Mouse (Mus musculus): Measurements from ENCODE around the gene Ube2c. TPM values are rescaled to one million over a fixed set of nuclear protein-coding genes. Genes with fewer than 3 reads are reported as not detected.

Ube2c gene
- polyA plus RNA-seq, 1 experiment: 57.7 TPM

DNA sequence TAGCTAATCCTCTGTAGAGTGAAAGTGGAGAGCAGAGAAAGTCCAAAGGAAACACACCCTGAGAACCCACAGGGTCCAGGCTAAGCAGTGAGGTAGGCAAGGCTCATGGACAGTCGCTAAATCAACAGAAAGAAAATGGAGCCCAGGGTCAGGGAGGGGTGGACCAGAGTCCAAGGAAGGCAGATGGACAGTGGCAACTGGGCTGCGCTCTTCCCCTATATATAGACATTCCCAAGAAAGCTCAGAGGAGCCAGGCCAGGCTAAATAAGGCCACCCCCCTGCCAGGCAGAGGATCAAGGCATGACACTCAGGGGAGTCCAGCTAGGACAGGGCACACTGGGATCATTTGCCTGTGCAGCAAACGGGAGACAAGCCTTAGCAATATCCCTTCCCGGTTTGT is 12.2 kb downstream of the Ube2c start:
- Histone ChIP-seq H3K36me3 (ENCODE audit: control insufficient read depth, insufficient read depth, low read length) (no peaks in the 10 kb centered on the region), H3K27ac (ENCODE audit: control insufficient read depth, insufficient read depth, low read depth, low read length) (no peak overlapping the region), H3K27me3 (ENCODE audit: control insufficient read depth, insufficient read depth, low read length) (no peaks in the 10 kb centered on the region), H3K4me1 (ENCODE audit: control insufficient read depth, insufficient read depth, low read length) (peaks cover 20% of the 10 kb centered on the region), H3K4me3 (ENCODE audit: control insufficient read depth, low read depth, low read length) (no peak overlapping the region)
- TF ChIP-seq CTCF (IDR thresholded peaks at IDR 0.05; ENCODE audit: control insufficient read depth, insufficient read depth, insufficient replicate concordance, low read depth, low read length): no peak
- no peak for TF ChIP-seq POLR2A (IDR thresholded peaks at IDR 0.05; ENCODE audit: control insufficient read depth, low read depth, low read length)

DNA sequence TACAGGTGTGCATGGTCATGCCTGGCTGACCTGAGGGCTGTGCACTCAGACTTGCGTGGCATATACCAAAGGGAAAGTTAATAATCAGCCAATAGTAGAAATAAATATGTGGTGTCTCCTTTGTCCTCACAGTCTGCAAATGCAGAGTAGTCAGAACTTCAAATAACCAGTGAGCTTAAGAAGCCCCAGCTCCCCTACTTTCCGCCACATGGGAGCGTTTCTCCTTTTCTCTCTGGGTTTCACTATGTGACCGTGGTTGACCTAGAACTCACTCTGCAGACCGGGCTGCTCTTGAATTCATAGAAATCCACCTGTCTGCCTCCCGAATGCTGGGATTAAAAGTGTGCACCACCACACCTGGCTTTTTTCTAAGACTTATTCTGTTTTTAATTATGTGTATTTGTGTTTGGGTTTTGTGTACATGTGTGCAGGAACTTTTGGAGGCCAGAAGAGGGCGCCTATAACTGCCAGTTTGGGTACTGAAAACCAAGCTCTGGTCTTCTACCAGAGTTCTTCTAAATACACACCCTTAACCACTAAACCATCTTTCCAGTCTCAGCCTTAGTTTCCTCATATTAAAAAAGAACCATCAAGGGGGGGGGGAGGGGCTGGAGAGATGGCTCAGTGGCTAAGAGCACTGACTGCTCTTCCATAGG is 14.4 kb downstream of the Ube2c start:
- H3K4me3 ChIP-seq (ENCODE audit: control insufficient read depth, low read depth, low read length): no peak overlapping the region
- peaks cover 20% of the 10 kb centered on the region for H3K4me1 ChIP-seq (ENCODE audit: control insufficient read depth, insufficient read depth, low read length)
- no peaks in the 10 kb centered on the region for H3K36me3 ChIP-seq (ENCODE audit: control insufficient read depth, insufficient read depth, low read length)
- no peak overlapping the region for H3K27ac ChIP-seq (ENCODE audit: control insufficient read depth, insufficient read depth, low read depth, low read length)
- no peaks in the 10 kb centered on the region for H3K27me3 ChIP-seq (ENCODE audit: control insufficient read depth, insufficient read depth, low read length)
- TF ChIP-seq CTCF (IDR thresholded peaks at IDR 0.05; ENCODE audit: control insufficient read depth, insufficient read depth, insufficient replicate concordance, low read depth, low read length): no peak
- TF ChIP-seq POLR2A (IDR thresholded peaks at IDR 0.05; ENCODE audit: control insufficient read depth, low read depth, low read length): no peak

DNA sequence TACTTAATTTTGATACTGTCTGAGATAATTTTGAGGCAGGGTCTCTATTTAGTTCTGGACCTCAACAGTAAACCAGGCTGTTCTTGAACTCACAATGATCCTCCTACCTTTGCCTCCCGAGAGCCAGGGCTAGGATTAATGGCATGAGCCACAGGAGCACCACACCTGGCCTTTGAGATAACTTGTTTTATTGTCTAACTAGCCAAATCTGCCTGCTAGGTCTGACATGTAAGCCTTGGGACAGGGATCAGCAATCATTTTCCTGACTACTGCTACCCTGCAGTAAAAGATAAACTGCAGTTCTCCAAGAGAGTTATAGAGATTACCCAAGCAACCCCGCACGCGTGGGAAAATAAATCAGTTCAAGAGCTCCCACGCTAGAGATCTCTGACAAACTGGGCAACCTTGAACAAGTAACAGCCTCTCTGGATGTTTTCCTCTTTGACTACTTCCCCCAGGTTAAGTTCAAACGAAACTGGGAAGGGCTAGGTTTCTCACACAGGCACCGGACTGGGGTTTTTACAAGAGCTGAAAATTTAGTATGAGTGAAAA is 15.2 kb downstream of the Ube2c start:
- peaks cover 20% of the 10 kb centered on the region for H3K4me1 ChIP-seq (ENCODE audit: control insufficient read depth, insufficient read depth, low read length)
- H3K4me3 ChIP-seq (ENCODE audit: control insufficient read depth, low read depth, low read length): peak overlapping the region; percentile 93
- H3K36me3 ChIP-seq (ENCODE audit: control insufficient read depth, insufficient read depth, low read length): no peaks in the 10 kb centered on the region
- TF ChIP-seq POLR2A (IDR thresholded peaks at IDR 0.05; ENCODE audit: control insufficient read depth, low read depth, low read length) (no peak), CTCF (IDR thresholded peaks at IDR 0.05; ENCODE audit: control insufficient read depth, insufficient read depth, insufficient replicate concordance, low read depth, low read length) (no peak)
- H3K27ac ChIP-seq (ENCODE audit: control insufficient read depth, insufficient read depth, low read depth, low read length): peak overlapping the region; percentile 79
- no peaks in the 10 kb centered on the region for H3K27me3 ChIP-seq (ENCODE audit: control insufficient read depth, insufficient read depth, low read length)

DNA sequence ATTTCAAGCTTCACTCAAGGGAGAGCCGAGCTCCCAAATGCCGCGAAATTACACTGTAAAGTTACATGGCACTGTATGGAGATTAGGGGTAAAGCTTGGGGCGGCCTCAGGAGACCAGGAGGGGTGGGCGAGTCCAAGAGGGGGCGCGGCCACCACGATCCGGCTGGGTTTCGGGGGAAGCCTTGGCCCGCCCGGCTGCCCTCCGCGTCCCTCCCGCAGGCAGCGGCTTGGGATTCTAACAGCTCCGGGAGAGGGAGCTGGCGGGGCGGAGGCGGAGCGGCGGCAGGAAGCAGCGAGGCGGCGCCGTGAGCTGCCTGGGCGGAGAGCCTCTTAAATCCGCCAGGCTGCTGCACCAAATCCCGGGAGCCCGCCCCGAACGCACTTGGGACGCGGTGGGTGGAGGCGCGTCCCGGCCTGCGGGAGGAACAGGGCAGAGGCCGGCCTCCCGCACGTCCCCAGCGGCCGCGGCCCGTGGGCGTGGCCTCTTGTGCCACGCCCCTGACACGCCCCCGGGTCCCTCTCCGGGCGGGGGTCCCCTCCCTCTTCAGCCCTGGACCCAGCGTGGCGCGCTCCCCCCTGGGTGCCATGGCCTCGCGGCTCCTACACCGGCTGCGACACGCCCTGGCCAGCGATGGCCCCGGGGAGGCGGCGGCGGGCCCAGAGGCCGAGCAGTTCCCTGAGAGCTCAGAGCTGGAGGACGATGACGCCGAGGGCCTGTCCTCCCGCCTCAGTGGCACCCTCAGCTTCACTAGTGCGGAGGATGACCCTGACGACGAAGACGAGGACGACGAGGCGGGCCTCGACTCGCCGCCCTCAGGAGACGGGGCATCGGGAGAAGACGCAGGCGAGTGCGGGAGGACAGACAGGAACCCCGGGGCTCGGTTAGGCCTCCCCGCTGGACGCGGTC is 16.0 kb downstream of the Ube2c start, which contains the start of gene Snx21:
Snx21 (plus strand) TSS at position 343 of the 907 bp plus-strand sequence.
- TF ChIP-seq CTCF (IDR thresholded peaks at IDR 0.05; ENCODE audit: control insufficient read depth, insufficient read depth, insufficient replicate concordance, low read depth, low read length) (no peak), POLR2A (IDR thresholded peaks at IDR 0.05; ENCODE audit: control insufficient read depth, low read depth, low read length) (peak; percentile 53)
- Histone ChIP-seq H3K36me3 (ENCODE audit: control insufficient read depth, insufficient read depth, low read length) (no peaks in the 10 kb centered on the region), H3K27ac (ENCODE audit: control insufficient read depth, insufficient read depth, low read depth, low read length) (peak within 1 kb of the TSS; percentile 89)

DNA sequence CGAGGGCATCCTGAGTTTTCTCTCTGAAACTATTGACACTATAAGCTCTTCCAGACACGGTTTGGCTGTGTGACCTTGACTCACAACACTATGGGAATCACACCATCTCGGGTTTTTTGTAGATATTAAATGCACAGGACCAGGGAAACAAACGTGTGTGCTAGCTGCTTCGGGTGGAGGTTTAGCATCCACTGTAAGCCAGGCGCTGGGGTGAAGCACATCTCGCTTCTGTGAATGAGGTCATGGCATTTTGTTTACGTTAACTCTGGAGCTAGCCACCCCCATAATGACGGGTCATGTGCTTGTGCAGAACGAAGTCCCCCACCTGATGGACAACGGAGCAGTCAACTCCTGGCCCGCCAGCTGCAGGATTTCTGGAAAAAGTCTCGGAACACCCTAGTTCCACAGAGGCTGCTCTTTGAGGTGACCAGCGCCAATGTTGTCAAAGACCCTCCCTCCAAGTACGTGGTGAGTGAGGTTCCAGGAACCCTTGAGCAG is 16.7 kb downstream of the Ube2c start:
- Histone ChIP-seq H3K4me3 (ENCODE audit: control insufficient read depth, low read depth, low read length) (peak overlapping the region; percentile 93), H3K4me1 (ENCODE audit: control insufficient read depth, insufficient read depth, low read length) (peaks cover 20% of the 10 kb centered on the region), H3K36me3 (ENCODE audit: control insufficient read depth, insufficient read depth, low read length) (no peaks in the 10 kb centered on the region), H3K27me3 (ENCODE audit: control insufficient read depth, insufficient read depth, low read length) (no peaks in the 10 kb centered on the region), H3K27ac (ENCODE audit: control insufficient read depth, insufficient read depth, low read depth, low read length) (peak overlapping the region; percentile 89)
- no peak for TF ChIP-seq POLR2A (IDR thresholded peaks at IDR 0.05; ENCODE audit: control insufficient read depth, low read depth, low read length)
- no peak for TF ChIP-seq CTCF (IDR thresholded peaks at IDR 0.05; ENCODE audit: control insufficient read depth, insufficient read depth, insufficient replicate concordance, low read depth, low read length)

More for the DNA sequence above, 16.0 kb downstream of the Ube2c start, which contains the start of gene Snx21:
- H3K4me3 ChIP-seq (ENCODE audit: control insufficient read depth, low read depth, low read length): peak within 1 kb of the TSS; percentile 93
- peaks cover 20% of the 10 kb centered on the region for H3K4me1 ChIP-seq (ENCODE audit: control insufficient read depth, insufficient read depth, low read length)
- no peaks in the 10 kb centered on the region for H3K27me3 ChIP-seq (ENCODE audit: control insufficient read depth, insufficient read depth, low read length)

DNA sequence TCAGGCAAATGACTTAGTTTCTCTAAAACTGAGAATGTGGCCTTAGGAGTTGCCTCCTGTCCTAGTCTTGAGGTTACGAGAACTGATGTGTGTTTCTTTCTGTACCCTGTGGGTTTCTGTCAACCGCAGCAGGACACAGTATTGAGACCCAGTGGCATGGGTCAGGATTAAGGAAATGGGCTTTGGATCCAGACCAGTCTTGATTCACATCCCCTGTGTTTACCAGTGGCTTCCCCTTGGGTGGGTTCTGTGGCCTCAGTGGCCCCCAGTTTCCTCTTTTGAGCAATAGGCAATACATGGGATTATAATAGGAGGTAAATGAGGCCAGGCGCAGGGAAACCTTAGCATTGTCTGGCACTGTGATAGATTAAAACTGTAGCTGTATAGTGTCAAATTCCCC is 17.3 kb downstream of the Ube2c start:
- Histone ChIP-seq H3K27ac (ENCODE audit: control insufficient read depth, insufficient read depth, low read depth, low read length) (peak overlapping the region; percentile 89), H3K36me3 (ENCODE audit: control insufficient read depth, insufficient read depth, low read length) (no peaks in the 10 kb centered on the region), H3K4me1 (ENCODE audit: control insufficient read depth, insufficient read depth, low read length) (peaks cover 23% of the 10 kb centered on the region), H3K4me3 (ENCODE audit: control insufficient read depth, low read depth, low read length) (peak overlapping the region; percentile 93), H3K27me3 (ENCODE audit: control insufficient read depth, insufficient read depth, low read length) (no peaks in the 10 kb centered on the region)
- TF ChIP-seq CTCF (IDR thresholded peaks at IDR 0.05; ENCODE audit: control insufficient read depth, insufficient read depth, insufficient replicate concordance, low read depth, low read length) (no peak), POLR2A (IDR thresholded peaks at IDR 0.05; ENCODE audit: control insufficient read depth, low read depth, low read length) (no peak)

DNA sequence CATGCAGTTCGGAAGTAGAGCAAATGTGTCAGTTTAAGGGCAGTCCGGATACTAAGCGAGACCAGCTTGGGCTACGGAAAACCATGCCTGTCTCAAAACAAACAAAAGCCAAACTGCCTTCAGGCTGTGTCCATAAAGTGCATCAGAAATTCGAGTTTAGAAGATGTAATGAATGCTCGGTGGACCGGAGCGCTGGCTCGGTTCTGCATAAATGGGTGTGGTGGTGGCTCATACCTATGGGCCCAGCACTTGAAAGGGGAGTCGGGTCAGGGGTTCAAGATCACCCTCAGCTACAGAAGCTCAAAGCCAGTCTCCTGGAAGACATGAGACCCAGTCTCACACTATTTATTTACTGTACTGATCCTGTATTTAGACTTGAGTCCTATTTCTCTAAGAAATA is 18.1 kb downstream of the Ube2c start:
- Histone ChIP-seq H3K27ac (ENCODE audit: control insufficient read depth, insufficient read depth, low read depth, low read length) (no peak overlapping the region), H3K4me1 (ENCODE audit: control insufficient read depth, insufficient read depth, low read length) (peaks cover 24% of the 10 kb centered on the region), H3K36me3 (ENCODE audit: control insufficient read depth, insufficient read depth, low read length) (peaks cover 2% of the 10 kb centered on the region; the same call in 1 of the 2 replicates), H3K27me3 (ENCODE audit: control insufficient read depth, insufficient read depth, low read length) (no peaks in the 10 kb centered on the region), H3K4me3 (ENCODE audit: control insufficient read depth, low read depth, low read length) (no peak overlapping the region)
- TF ChIP-seq CTCF (IDR thresholded peaks at IDR 0.05; ENCODE audit: control insufficient read depth, insufficient read depth, insufficient replicate concordance, low read depth, low read length) (no peak), POLR2A (IDR thresholded peaks at IDR 0.05; ENCODE audit: control insufficient read depth, low read depth, low read length) (no peak)

All from testis, adult 2 months (tissue).